Mouse (Mus musculus) spleen, adult 2 months (tissue): ENCODE data around the gene Ltbp3.

Source experiments
- CTCF ChIP-seq: fragments of 200-500 bp; IDR thresholded peaks from 2 replicates; pipeline ENCODE4 v1.5.1; 2011; ENCODE audit warnings: mild to moderate bottlenecking, inconsistent platforms; ENCODE audit not compliant: insufficient read depth, insufficient read length, insufficient replicate concordance; ENCODE audit errors: extremely low read depth
- POLR2A ChIP-seq: fragments of 200-500 bp; IDR thresholded peaks from 2 replicates; pipeline ENCODE4 v1.6.1; 2011; ENCODE audit warnings: low read depth, low read length, inconsistent platforms

DNA sequence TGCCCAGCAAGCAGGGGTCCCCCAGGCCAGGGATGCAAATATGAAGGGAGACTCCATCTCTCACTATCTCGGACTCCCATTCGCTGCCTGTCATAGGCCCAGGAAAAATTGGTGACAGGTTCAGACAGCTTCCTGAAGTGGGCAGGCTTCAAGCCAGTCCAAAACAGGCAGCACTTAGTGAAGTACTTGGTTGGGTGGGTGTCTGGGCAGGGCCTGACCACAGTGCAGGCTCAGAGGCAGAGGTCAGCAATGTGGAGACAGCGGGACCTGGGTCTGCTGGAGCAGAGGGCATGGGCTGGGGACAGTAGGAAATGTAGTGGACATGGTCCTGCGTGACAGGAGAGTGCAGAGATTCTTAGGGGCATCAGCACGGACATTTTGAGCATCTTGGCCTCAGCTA lies 49.1 kb upstream of the Ltbp3 start:
- TF ChIP-seq CTCF: no peak
- no peak for TF ChIP-seq POLR2A
